Mouse (Mus musculus): ENCODE data around the gene Ryr1.

- TF ChIP-seq POLR2A (IDR thresholded peaks at IDR 0.05; ENCODE audit: borderline replicate concordance, low read depth, low read length): no peak
- no peak for TF ChIP-seq CTCF (IDR thresholded peaks at IDR 0.05; ENCODE audit: low read depth, low read length)
Observed at GRCm38 (mm10) chr7:29070364-29071168, 54.4 kb downstream of the Ryr1 start.

Measured in bone marrow macrophage, adult 2 months (primary cell).